Mouse (Mus musculus): Measurements from ENCODE around the gene Fam83d. TPM values are rescaled to one million over a fixed set of nuclear protein-coding genes. Genes with fewer than 3 reads are reported as not detected.

Fam83d gene
- total and polyA plus RNA-seq, 2 experiments from 2014 or later: 5.4 to 6.3 TPM

- no peak for TF ChIP-seq CTCF (IDR thresholded peaks at IDR 0.05; ENCODE audit: low read depth)
- Histone ChIP-seq H3K27me3 (ENCODE audit: insufficient read depth, low read length) (no peaks in the 10 kb centered on the region), H3K36me3 (ENCODE audit: insufficient read depth) (peaks cover 12% of the 10 kb centered on the region; the same call in 1 of the 2 replicates), H3K9ac (no peak overlapping the region), H3K4me3 (ENCODE audit: low read depth, low read length) (no peak overlapping the region), H3K9me3 (ENCODE audit: low read length) (no peaks in the 10 kb centered on the region), H3K27ac (ENCODE audit: low read depth, low read length) (no peak overlapping the region), H3K4me1 (ENCODE audit: insufficient read depth) (no peaks in the 10 kb centered on the region), H3K4me2 (ENCODE audit: low read depth) (no peak overlapping the region)
- 86% methylated on average over 11 of the region's 11 CpGs for WGBS
- no peak for ATAC-seq
- no peak for DNase-seq
These were observed 24.3 kb upstream of the Fam83d start for GRCm38 (mm10) chr2:158743518-158744141.

DNA sequence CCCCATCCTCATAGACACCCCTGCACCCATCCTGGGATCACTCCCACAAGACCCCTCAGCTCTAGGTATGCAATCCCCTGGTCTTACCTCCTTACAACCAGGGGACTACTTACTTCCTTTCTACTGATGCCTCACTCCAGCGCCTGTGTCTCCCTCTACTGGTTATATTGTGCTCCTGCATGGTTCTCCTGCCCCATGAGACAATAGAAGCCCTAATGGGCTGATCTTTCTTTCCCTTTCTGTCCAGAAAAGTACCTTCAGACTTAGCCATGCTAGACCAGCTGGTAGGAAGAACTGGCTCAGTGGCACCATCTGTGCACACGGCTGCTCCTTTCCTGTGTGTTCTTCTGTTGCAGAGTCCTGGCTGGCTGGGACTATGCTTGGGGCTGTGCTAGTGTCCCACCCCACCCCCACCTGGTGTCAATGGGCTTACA lies 22.8 kb upstream of the Fam83d start:
- peak; percentile 81 for ATAC-seq
- DNase-seq: peak; percentile 81
- 16% methylated on average over 2 of the region's 2 CpGs for WGBS
- TF ChIP-seq CTCF (IDR thresholded peaks at IDR 0.05; ENCODE audit: low read depth): peak; percentile 89
- Histone ChIP-seq H3K27ac (ENCODE audit: low read depth, low read length) (no peak overlapping the region), H3K36me3 (ENCODE audit: insufficient read depth) (peaks cover 12% of the 10 kb centered on the region; the same call in 1 of the 2 replicates), H3K4me2 (ENCODE audit: low read depth) (no peak overlapping the region), H3K4me1 (ENCODE audit: insufficient read depth) (no peaks in the 10 kb centered on the region), H3K27me3 (ENCODE audit: insufficient read depth, low read length) (no peaks in the 10 kb centered on the region), H3K9ac (no peak overlapping the region), H3K9me3 (ENCODE audit: low read length) (no peaks in the 10 kb centered on the region), H3K4me3 (ENCODE audit: low read depth, low read length) (no peak overlapping the region)

- H3K4me3 ChIP-seq (ENCODE audit: low read depth, low read length): no peak overlapping the region
- H3K9ac ChIP-seq: no peak overlapping the region
- H3K4me1 ChIP-seq (ENCODE audit: insufficient read depth): no peaks in the 10 kb centered on the region
- TF ChIP-seq CTCF (IDR thresholded peaks at IDR 0.05; ENCODE audit: low read depth): no peak
- H3K27ac ChIP-seq (ENCODE audit: low read depth, low read length): no peak overlapping the region
- H3K4me2 ChIP-seq (ENCODE audit: low read depth): no peak overlapping the region
- peaks cover 18% of the 10 kb centered on the region for H3K36me3 ChIP-seq (ENCODE audit: insufficient read depth)
- DNase-seq (no peak), ATAC-seq (no peak)
- 68% methylated on average over 11 of the region's 11 CpGs for WGBS
- no peaks in the 10 kb centered on the region for H3K27me3 ChIP-seq (ENCODE audit: insufficient read depth, low read length)
- H3K9me3 ChIP-seq (ENCODE audit: low read length): no peaks in the 10 kb centered on the region
These were observed 21.7 kb upstream of the Fam83d start for GRCm38 (mm10) chr2:158746164-158746563.

DNA sequence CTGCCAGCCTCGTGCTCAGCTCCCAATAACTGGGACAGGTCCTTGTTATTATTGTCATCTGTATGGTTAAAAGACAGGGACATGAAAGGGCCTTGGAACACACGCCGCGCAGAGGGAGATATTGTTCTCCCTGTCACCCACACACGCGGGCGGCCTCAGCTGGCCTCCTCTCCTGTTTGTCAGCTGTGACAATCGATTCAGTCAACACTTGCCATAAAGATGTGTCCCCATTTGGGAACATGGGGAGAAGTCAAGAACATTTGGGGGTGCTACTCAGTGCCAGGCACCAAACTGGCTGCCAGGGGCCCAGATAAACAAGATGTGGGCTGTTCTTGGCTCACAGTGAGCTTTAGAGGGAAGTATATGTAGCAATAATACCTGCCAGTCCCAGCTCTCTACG lies 18.5 kb upstream of the Fam83d start:
- H3K4me1 ChIP-seq (ENCODE audit: insufficient read depth): no peaks in the 10 kb centered on the region
- H3K9me3 ChIP-seq (ENCODE audit: low read length): no peaks in the 10 kb centered on the region
- TF ChIP-seq CTCF (IDR thresholded peaks at IDR 0.05; ENCODE audit: low read depth): no peak
- no peak overlapping the region for H3K27ac ChIP-seq (ENCODE audit: low read depth, low read length)
- peaks cover 17% of the 10 kb centered on the region; the same call in 1 of the 2 replicates for H3K36me3 ChIP-seq (ENCODE audit: insufficient read depth)
- ATAC-seq (no peak), DNase-seq (no peak)
- WGBS: 83% methylated on average over 9 of the region's 9 CpGs
- H3K4me2 ChIP-seq (ENCODE audit: low read depth): no peak overlapping the region
- no peaks in the 10 kb centered on the region for H3K27me3 ChIP-seq (ENCODE audit: insufficient read depth, low read length)
- H3K9ac ChIP-seq: no peak overlapping the region
- no peak overlapping the region for H3K4me3 ChIP-seq (ENCODE audit: low read depth, low read length)

DNA sequence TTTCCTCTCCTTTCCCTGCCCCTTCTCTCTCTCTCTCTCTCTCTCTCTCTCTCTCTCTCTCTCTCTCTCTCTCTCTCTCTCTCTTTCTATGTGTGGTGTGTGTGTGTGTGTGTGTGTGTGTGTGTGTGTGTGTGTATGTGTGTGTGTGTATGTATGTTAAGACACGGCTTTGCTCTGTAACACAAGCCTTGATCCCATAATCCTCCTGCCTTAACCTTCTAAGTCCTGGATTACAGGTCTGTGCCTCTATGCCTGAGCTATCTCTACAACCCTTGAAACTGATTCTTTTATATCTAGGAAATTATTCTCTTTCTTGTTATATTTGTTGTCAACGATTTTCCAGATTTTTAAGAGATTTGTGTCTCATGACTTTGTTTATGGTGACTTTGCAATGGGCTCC lies 7.7 kb upstream of the Fam83d start:
- DNase-seq (no peak), ATAC-seq (no peak)
- TF ChIP-seq CTCF (IDR thresholded peaks at IDR 0.05; ENCODE audit: low read depth): no peak
- no peak overlapping the region for H3K9ac ChIP-seq
- H3K4me3 ChIP-seq (ENCODE audit: low read depth, low read length): no peak overlapping the region
- peaks cover 22% of the 10 kb centered on the region for H3K36me3 ChIP-seq (ENCODE audit: insufficient read depth)
- H3K4me2 ChIP-seq (ENCODE audit: low read depth): no peak overlapping the region
- WGBS: 74% methylated on average over 2 of the region's 2 CpGs
- H3K9me3 ChIP-seq (ENCODE audit: low read length): no peaks in the 10 kb centered on the region
- no peak overlapping the region for H3K27ac ChIP-seq (ENCODE audit: low read depth, low read length)
- H3K4me1 ChIP-seq (ENCODE audit: insufficient read depth): no peaks in the 10 kb centered on the region
- no peaks in the 10 kb centered on the region for H3K27me3 ChIP-seq (ENCODE audit: insufficient read depth, low read length)

GRCm38 (mm10) chr2:158762339-158762738 lies 5.6 kb upstream of the Fam83d start:
- no peak for TF ChIP-seq CTCF (IDR thresholded peaks at IDR 0.05; ENCODE audit: low read depth)
- WGBS: 90% methylated on average over 5 of the region's 5 CpGs
- DNase-seq (no peak), ATAC-seq (no peak)
- no peak overlapping the region for H3K9ac ChIP-seq
- no peak overlapping the region for H3K4me2 ChIP-seq (ENCODE audit: low read depth)
- H3K9me3 ChIP-seq (ENCODE audit: low read length): no peaks in the 10 kb centered on the region
- no peak overlapping the region for H3K4me3 ChIP-seq (ENCODE audit: low read depth, low read length)
- H3K27me3 ChIP-seq (ENCODE audit: insufficient read depth, low read length): no peaks in the 10 kb centered on the region
- no peaks in the 10 kb centered on the region for H3K4me1 ChIP-seq (ENCODE audit: insufficient read depth)
- H3K27ac ChIP-seq (ENCODE audit: low read depth, low read length): no peak overlapping the region
- H3K36me3 ChIP-seq (ENCODE audit: insufficient read depth): peaks cover 6% of the 10 kb centered on the region; the same call in 1 of the 2 replicates

GRCm38 (mm10) chr2:158768350-158768749 lies 457 bp downstream of the Fam83d start:
- peak overlapping the region; percentile 54 for H3K4me3 ChIP-seq (ENCODE audit: low read depth, low read length)
- H3K27ac ChIP-seq (ENCODE audit: low read depth, low read length): no peak overlapping the region
- no peak for TF ChIP-seq CTCF (IDR thresholded peaks at IDR 0.05; ENCODE audit: low read depth)
- peak; percentile 3; the same call in 1 of the 2 replicates for ATAC-seq
- peak overlapping the region; percentile 43 for H3K9ac ChIP-seq
- peaks cover 8% of the 10 kb centered on the region; the same call in 1 of the 2 replicates for H3K4me1 ChIP-seq (ENCODE audit: insufficient read depth)
- H3K9me3 ChIP-seq (ENCODE audit: low read length): no peaks in the 10 kb centered on the region
- DNase-seq: peak; percentile 13
- peak overlapping the region; percentile 95 for H3K4me2 ChIP-seq (ENCODE audit: low read depth)
- no peaks in the 10 kb centered on the region for H3K36me3 ChIP-seq (ENCODE audit: insufficient read depth)
- 4% methylated on average over 37 of the region's 37 CpGs for WGBS
- no peaks in the 10 kb centered on the region for H3K27me3 ChIP-seq (ENCODE audit: insufficient read depth, low read length)

Measured in forebrain, postnatal 0 days (tissue).